Mouse (Mus musculus) intestine, embryonic 16.5 days (tissue): ENCODE measurements around the gene Mtfr2. TPM values are rescaled to one million over a fixed set of nuclear protein-coding genes. Genes with fewer than 3 reads are reported as not detected.

Source experiments
- ATAC-seq: fragments of 200-750 bp; cut with Nextera tagmentation; 2 replicates; pipeline ENCODE4 v1.8.0; 2017; ENCODE audit warnings: moderate TSS enrichment, moderate library complexity
- H3K27ac ChIP-seq: fragments of 300-500 bp; sonication (generic); 2 replicates; pipeline ENCODE4 v1.5.1; 2014; ENCODE audit warnings: mild to moderate bottlenecking, low read length
- H3K27me3 ChIP-seq: fragments of 300-500 bp; sonication (generic); replicated peaks from 2 replicates; pipeline ENCODE4 v1.6.1; 2014; ENCODE audit warnings: low read length, control low read depth, mixed read lengths; ENCODE audit not compliant: control insufficient read depth, insufficient read depth
- H3K36me3 ChIP-seq: fragments of 300-500 bp; sonication (generic); 2 replicates; pipeline ENCODE4 v1.6.1; 2014; ENCODE audit warnings: low read length, control low read depth; ENCODE audit not compliant: control insufficient read depth, insufficient read depth
- H3K4me1 ChIP-seq: fragments of 300-500 bp; sonication (generic); 2 replicates; pipeline ENCODE4 v1.6.1; 2014; ENCODE audit warnings: low read length, control low read depth, mixed read lengths; ENCODE audit not compliant: control insufficient read depth, insufficient read depth
- H3K4me2 ChIP-seq: fragments of 300-500 bp; sonication (generic); 2 replicates; pipeline ENCODE4 v1.6.1; 2014; ENCODE audit warnings: low read depth, low read length, control low read depth
- H3K4me3 ChIP-seq: fragments of 300-500 bp; sonication (generic); 2 replicates; pipeline ENCODE4 v1.5.1; 2014; ENCODE audit warnings: mild to moderate bottlenecking, low read length
- H3K9ac ChIP-seq: fragments of 300-500 bp; sonication (generic); 2 replicates; pipeline ENCODE4 v1.6.1; 2014; ENCODE audit warnings: low read depth, low read length
- H3K9me3 ChIP-seq: fragments of 300-500 bp; sonication (generic); 2 replicates; pipeline ENCODE4 v1.6.1; 2016; ENCODE audit warnings: low read length, control low read depth; ENCODE audit not compliant: control insufficient read depth
- WGBS: fragments of 180-500 bp; shearing (Covaris S2); extraction: QIAGEN DNeasy Blood & Tissue Kit; methylation state at CpG from one replicate; pipeline ENCODE4 v1.1.7; 2014; 5-methylcytosine and 5-hydroxymethylcytosine counted together
- polyA plus RNA-seq: library from polyadenylated mRNA; unstranded; fragments of >200 nt; fragmentation: Nextera tagmentation; extraction: Ambion mirVana; gene quantifications from 2 replicates; pipeline ENCODE4 v1.2.1, GENCODE M21; 2015

Mtfr2 gene
- polyA plus RNA-seq, 1 experiment from 2014 or later, result 1.5 TPM

GRCm38 (mm10) chr10:20398224-20398623, 50.7 kb downstream of the Mtfr2 start:
- 0 out of 2 replicates have a peak overlapping the region, but pooled peaks have one; percentile 8 for H3K4me2 ChIP-seq
- H3K9ac ChIP-seq, result no peak overlapping the region
- H3K36me3 ChIP-seq, result no peaks in the 10 kb centered on the region
- no peaks in the 10 kb centered on the region for H3K27me3 ChIP-seq
- 0 out of 2 replicates have a peak overlapping the region, but pooled peaks have one; percentile 17 for H3K27ac ChIP-seq
- no peak for ATAC-seq
- 47% methylated on average over 6 of the region's 6 CpGs for WGBS
- H3K9me3 ChIP-seq, result no peaks in the 10 kb centered on the region
- no peak overlapping the region for H3K4me3 ChIP-seq
- H3K4me1 ChIP-seq, result no peaks in the 10 kb centered on the region

DNA sequence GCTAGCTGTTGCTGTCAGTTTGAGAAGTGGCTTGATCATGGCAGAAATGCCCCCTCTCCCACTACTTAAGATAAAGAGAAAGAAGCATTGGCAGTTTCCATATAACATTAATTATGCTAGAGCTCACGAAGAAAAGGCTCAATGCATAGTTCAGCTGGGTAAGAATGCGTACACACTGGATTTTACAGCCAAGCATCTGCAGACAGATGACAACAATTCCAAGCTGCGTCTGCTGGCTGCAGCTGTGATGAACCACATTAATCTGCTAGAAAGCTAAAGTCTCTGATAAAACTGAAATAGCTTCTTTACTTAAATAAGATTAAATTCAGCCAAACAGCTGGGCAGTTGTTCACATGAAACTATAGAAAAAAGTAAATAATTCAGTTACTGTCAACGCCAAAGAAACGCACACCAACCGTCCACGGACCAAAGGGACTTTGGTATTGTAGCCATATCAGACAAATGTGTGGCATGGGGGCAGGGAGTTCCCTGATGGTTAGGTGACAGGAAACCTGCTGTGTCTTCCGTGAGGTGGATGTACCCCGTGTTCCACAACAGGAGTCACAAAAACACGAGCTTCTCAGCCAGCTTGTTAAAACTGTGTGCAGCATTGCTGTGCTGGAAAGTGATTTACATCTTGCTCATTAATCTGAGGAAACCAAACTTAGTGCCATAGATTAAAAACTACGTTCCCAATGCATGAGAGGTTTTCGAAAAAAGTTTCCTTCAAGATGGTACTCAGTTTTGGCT, 51.2 kb downstream of the Mtfr2 start:
- Histone ChIP-seq H3K4me2 (0 out of 2 replicates have a peak overlapping the region, but pooled peaks have one; percentile 8), H3K4me3 (no peak overlapping the region), H3K27ac (0 out of 2 replicates have a peak overlapping the region, but pooled peaks have one; percentile 17), H3K36me3 (no peaks in the 10 kb centered on the region), H3K9ac (no peak overlapping the region), H3K27me3 (no peaks in the 10 kb centered on the region), H3K9me3 (no peaks in the 10 kb centered on the region), H3K4me1 (no peaks in the 10 kb centered on the region)
- 52% methylated on average over 12 of the region's 12 CpGs for WGBS
- no peak for ATAC-seq

- no peaks in the 10 kb centered on the region for H3K9me3 ChIP-seq
- no peak overlapping the region for H3K9ac ChIP-seq
- no peaks in the 10 kb centered on the region for H3K27me3 ChIP-seq
- H3K27ac ChIP-seq, result peak overlapping the region; percentile 1; the same call in 1 of the 2 replicates
- H3K4me3 ChIP-seq, result no peak overlapping the region
- no peaks in the 10 kb centered on the region for H3K4me1 ChIP-seq
- WGBS, result 65% methylated on average over 15 of the region's 15 CpGs
- no peak overlapping the region for H3K4me2 ChIP-seq
- no peaks in the 10 kb centered on the region for H3K36me3 ChIP-seq
- ATAC-seq, result no peak
These were observed 52.8 kb downstream of the Mtfr2 start for GRCm38 (mm10) chr10:20400406-20400805.

- no peaks in the 10 kb centered on the region for H3K9me3 ChIP-seq
- H3K27ac ChIP-seq, result no peak overlapping the region
- no peaks in the 10 kb centered on the region for H3K27me3 ChIP-seq
- H3K4me1 ChIP-seq, result no peaks in the 10 kb centered on the region
- no peak overlapping the region for H3K9ac ChIP-seq
- no peak overlapping the region for H3K4me2 ChIP-seq
- no peak overlapping the region for H3K4me3 ChIP-seq
- no peaks in the 10 kb centered on the region for H3K36me3 ChIP-seq
- 80% methylated on average over 5 of the region's 5 CpGs for WGBS
- no peak for ATAC-seq
These were observed 55.4 kb downstream of the Mtfr2 start for GRCm38 (mm10) chr10:20402941-20403340.

GRCm38 (mm10) chr10:20405471-20405870, 57.9 kb downstream of the Mtfr2 start:
- H3K4me2 ChIP-seq, result no peak overlapping the region
- H3K9ac ChIP-seq, result no peak overlapping the region
- H3K4me1 ChIP-seq, result no peaks in the 10 kb centered on the region
- peak; percentile 58; the same call in 1 of the 2 replicates for ATAC-seq
- WGBS, result 88% methylated on average over 2 of the region's 2 CpGs
- H3K9me3 ChIP-seq, result no peaks in the 10 kb centered on the region
- H3K36me3 ChIP-seq, result no peaks in the 10 kb centered on the region
- no peak overlapping the region for H3K27ac ChIP-seq
- H3K27me3 ChIP-seq, result no peaks in the 10 kb centered on the region
- H3K4me3 ChIP-seq, result no peak overlapping the region

GRCm38 (mm10) chr10:20408336-20408735, 60.8 kb downstream of the Mtfr2 start:
- Histone ChIP-seq H3K9me3 (no peaks in the 10 kb centered on the region), H3K27me3 (no peaks in the 10 kb centered on the region), H3K4me3 (no peak overlapping the region), H3K27ac (no peak overlapping the region), H3K4me1 (no peaks in the 10 kb centered on the region), H3K4me2 (no peak overlapping the region), H3K9ac (no peak overlapping the region), H3K36me3 (no peaks in the 10 kb centered on the region)
- ATAC-seq, result no peak
- WGBS, result 51% methylated on average over 3 of the region's 3 CpGs

- Histone ChIP-seq H3K27ac (no peak overlapping the region), H3K4me1 (no peaks in the 10 kb centered on the region), H3K36me3 (no peaks in the 10 kb centered on the region), H3K4me2 (no peak overlapping the region), H3K4me3 (no peak overlapping the region), H3K9me3 (no peaks in the 10 kb centered on the region), H3K9ac (no peak overlapping the region), H3K27me3 (no peaks in the 10 kb centered on the region)
- WGBS, result 71% methylated on average over 10 of the region's 10 CpGs
- ATAC-seq, result no peak
These were observed 61.6 kb downstream of the Mtfr2 start for GRCm38 (mm10) chr10:20409181-20409580.

Other genes with a start within 250 kb of the Mtfr2 start
- 44.7 and 50.3 TPM in 2 replicates for gene Map7, start 199.3 kb upstream of the Mtfr2 start, polyA plus RNA-seq
- 83.2 and 91.9 TPM in 2 replicates for gene Bclaf1, start 35.3 kb upstream of the Mtfr2 start, polyA plus RNA-seq